Mouse (Mus musculus): ENCODE measurements around the gene Itgb2. TPM values are rescaled to one million over a fixed set of nuclear protein-coding genes. Genes with fewer than 3 reads are reported as not detected.

The Itgb2 gene
- polyA plus RNA-seq, 1 experiment from 2014 or later, result 0.59 TPM

DNA sequence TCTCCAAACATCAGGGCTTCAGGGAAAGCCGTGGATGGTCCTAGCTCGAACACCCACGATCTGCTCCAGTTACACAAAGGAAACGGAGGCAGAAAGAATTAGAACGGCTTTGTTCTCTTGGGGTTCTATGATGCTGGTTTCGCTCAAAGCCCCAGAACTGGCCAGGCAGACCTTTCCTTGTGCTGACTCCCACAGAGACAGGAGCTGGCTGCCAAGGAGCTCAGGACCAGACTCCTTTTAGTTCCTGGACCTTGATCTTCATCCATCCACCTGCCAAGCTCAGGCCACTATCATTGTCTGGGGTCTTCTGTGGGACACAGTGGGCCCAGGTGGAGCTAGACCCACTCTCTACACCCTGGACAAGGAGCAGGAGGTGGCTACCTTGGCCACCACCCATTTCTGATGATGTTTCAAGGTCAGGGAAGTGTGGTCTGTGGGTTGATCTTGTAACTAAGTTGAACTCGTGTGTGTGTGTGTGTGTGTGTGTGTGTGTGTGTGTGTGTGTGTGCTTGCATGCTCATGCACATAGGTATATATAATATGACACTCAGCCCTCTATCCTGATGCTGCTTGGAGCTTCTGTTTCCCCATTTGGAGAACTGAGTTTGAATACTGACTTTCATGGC is 9.4 kb downstream of the Itgb2 start:
- H3K36me3 ChIP-seq (ENCODE audit: control insufficient read depth, insufficient read depth, low read length), result no peaks in the 10 kb centered on the region
- H3K27ac ChIP-seq (ENCODE audit: low read length), result no peak overlapping the region
- no peaks in the 10 kb centered on the region for H3K27me3 ChIP-seq (ENCODE audit: control insufficient read depth, insufficient read depth, low read depth, low read length)
- ATAC-seq, result no peak
- no peaks in the 10 kb centered on the region for H3K4me1 ChIP-seq (ENCODE audit: control insufficient read depth, insufficient read depth, low read length)
- no peaks in the 10 kb centered on the region for H3K9me3 ChIP-seq (replicated peaks; ENCODE audit: control insufficient read depth, low read length, poor library complexity, severe bottlenecking)
- no peak overlapping the region for H3K4me3 ChIP-seq (ENCODE audit: low read depth, low read length)
- H3K4me2 ChIP-seq (ENCODE audit: low read length), result no peak overlapping the region
- no peak overlapping the region for H3K9ac ChIP-seq (ENCODE audit: low read depth, low read length)
- 85% methylated on average over 7 of the region's 7 CpGs for WGBS

DNA sequence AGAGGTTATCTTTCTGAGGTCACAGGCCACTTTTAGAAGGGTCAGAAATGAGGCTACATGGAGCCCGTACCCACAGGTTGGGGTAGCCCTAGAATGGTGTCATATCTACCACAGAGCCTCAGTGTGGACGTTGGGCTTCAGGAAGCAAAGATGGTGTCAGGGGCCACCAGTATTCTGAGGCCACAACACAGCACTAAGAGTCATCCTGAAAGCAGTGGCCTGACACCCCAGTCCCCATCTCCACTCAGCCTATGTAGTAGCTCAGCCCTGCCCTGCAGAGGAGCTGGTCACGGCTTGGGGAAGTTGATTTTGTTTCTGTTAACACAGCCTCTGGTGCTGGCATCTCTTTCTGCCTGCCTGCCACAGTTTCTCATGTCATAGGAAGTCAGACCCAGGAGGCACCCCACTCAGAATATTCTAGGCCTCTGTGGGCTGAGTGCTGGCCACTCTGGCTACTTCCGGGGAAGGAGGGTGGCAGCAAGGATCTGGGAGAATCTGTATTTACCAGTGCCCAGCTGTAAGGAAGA is 10.6 kb downstream of the Itgb2 start:
- no peak for ATAC-seq
- no peaks in the 10 kb centered on the region for H3K4me1 ChIP-seq (ENCODE audit: control insufficient read depth, insufficient read depth, low read length)
- H3K27ac ChIP-seq (ENCODE audit: low read length), result no peak overlapping the region
- no peaks in the 10 kb centered on the region for H3K9me3 ChIP-seq (replicated peaks; ENCODE audit: control insufficient read depth, low read length, poor library complexity, severe bottlenecking)
- no peak overlapping the region for H3K9ac ChIP-seq (ENCODE audit: low read depth, low read length)
- no peaks in the 10 kb centered on the region for H3K27me3 ChIP-seq (ENCODE audit: control insufficient read depth, insufficient read depth, low read depth, low read length)
- no peaks in the 10 kb centered on the region for H3K36me3 ChIP-seq (ENCODE audit: control insufficient read depth, insufficient read depth, low read length)
- 80% methylated on average over 4 of the region's 4 CpGs for WGBS
- no peak overlapping the region for H3K4me2 ChIP-seq (ENCODE audit: low read length)
- no peak overlapping the region for H3K4me3 ChIP-seq (ENCODE audit: low read depth, low read length)

DNA sequence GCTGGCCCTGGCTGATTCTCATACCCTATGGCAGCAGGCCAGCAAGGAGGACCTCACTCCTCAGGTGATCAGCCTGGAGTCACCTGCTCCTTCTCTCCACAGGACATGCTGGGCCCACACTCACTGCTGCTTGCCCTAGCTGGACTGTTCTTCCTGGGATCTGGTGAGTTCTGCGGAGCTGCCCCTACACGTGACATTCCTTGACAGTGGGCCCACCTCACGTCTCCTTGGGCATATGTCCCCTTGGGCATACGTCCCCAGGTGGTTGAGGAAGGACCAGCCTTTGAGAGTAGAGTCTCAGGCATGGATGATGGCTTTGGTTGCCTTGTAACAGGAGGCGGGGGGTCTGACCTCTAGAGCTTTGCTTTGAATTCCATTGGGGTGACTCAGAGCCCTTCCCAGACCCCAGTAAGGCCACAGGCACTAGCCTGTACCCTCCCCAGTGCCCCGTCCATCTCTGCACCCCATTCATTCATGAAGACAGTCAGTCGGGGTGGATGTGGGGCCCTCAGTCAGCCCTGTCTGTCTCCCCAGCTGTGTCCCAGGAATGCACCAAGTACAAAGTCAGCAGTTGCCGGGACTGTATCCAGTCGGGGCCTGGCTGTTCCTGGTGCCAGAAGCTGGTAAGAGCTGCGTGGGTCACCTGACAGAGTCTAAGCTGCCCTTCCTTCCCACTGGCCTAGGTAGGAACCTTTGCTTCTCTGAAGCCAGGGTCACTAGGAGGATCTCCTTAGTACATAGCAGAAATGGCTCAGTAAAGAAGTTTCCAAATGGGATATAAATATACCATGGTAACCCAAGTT is 12.0 kb downstream of the Itgb2 start:
- H3K27ac ChIP-seq (ENCODE audit: low read length), result no peak overlapping the region
- no peak overlapping the region for H3K9ac ChIP-seq (ENCODE audit: low read depth, low read length)
- no peaks in the 10 kb centered on the region for H3K36me3 ChIP-seq (ENCODE audit: control insufficient read depth, insufficient read depth, low read length)
- no peak overlapping the region for H3K4me3 ChIP-seq (ENCODE audit: low read depth, low read length)
- no peak overlapping the region for H3K4me2 ChIP-seq (ENCODE audit: low read length)
- 80% methylated on average over 10 of the region's 10 CpGs for WGBS
- no peaks in the 10 kb centered on the region for H3K27me3 ChIP-seq (ENCODE audit: control insufficient read depth, insufficient read depth, low read depth, low read length)
- no peak for ATAC-seq
- no peaks in the 10 kb centered on the region for H3K4me1 ChIP-seq (ENCODE audit: control insufficient read depth, insufficient read depth, low read length)
- no peaks in the 10 kb centered on the region for H3K9me3 ChIP-seq (replicated peaks; ENCODE audit: control insufficient read depth, low read length, poor library complexity, severe bottlenecking)

DNA sequence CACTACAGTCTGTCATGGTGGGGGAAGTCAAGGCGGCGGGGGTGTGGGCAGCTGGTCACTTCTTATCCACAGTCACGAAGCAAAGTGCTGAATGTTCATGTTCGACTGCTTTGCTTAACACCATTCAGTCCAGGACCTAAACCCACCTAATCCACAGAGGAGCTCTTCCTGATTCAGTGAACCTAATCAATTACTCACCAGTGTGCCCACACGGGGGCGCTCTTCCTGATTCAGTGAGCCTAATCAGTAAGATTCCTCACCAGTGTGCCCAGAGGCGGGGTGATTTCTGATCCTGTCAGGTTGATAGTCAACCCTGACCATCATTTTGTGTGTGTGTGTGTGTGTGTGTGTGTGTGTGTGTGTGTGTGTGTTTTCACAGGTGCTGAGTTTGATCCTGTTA is 13.2 kb downstream of the Itgb2 start:
- WGBS, result 44% methylated on average over 7 of the region's 7 CpGs
- H3K27ac ChIP-seq (ENCODE audit: low read length), result no peak overlapping the region
- H3K36me3 ChIP-seq (ENCODE audit: control insufficient read depth, insufficient read depth, low read length), result no peaks in the 10 kb centered on the region
- no peak overlapping the region for H3K4me3 ChIP-seq (ENCODE audit: low read depth, low read length)
- no peaks in the 10 kb centered on the region for H3K27me3 ChIP-seq (ENCODE audit: control insufficient read depth, insufficient read depth, low read depth, low read length)
- no peak overlapping the region for H3K9ac ChIP-seq (ENCODE audit: low read depth, low read length)
- H3K9me3 ChIP-seq (replicated peaks; ENCODE audit: control insufficient read depth, low read length, poor library complexity, severe bottlenecking), result no peaks in the 10 kb centered on the region
- no peak overlapping the region for H3K4me2 ChIP-seq (ENCODE audit: low read length)
- no peaks in the 10 kb centered on the region for H3K4me1 ChIP-seq (ENCODE audit: control insufficient read depth, insufficient read depth, low read length)
- no peak for ATAC-seq

DNA sequence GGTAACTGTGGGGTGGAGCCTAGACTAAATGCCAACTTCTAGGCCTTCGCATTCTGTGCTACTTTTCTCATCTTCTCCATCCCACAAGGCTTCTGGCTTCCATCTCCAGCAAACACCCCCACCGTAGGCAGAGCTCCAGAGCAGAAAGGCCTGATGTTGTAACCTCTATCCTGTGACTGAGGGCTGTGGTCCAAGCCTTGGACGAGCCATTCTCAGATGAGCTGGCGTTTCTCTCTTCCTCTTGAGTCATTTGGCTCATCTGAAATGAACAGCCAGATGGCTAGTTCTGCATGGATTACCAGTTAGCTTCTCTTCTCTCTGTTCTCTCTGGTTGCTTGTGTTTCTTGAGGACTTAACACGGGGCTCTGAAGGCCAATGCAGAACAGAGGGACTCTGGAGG is 14.9 kb downstream of the Itgb2 start:
- 79% methylated on average over 5 of the region's 5 CpGs for WGBS
- H3K9me3 ChIP-seq (replicated peaks; ENCODE audit: control insufficient read depth, low read length, poor library complexity, severe bottlenecking), result no peaks in the 10 kb centered on the region
- H3K4me1 ChIP-seq (ENCODE audit: control insufficient read depth, insufficient read depth, low read length), result no peaks in the 10 kb centered on the region
- no peak overlapping the region for H3K27ac ChIP-seq (ENCODE audit: low read length)
- no peaks in the 10 kb centered on the region for H3K36me3 ChIP-seq (ENCODE audit: control insufficient read depth, insufficient read depth, low read length)
- no peak for ATAC-seq
- H3K27me3 ChIP-seq (ENCODE audit: control insufficient read depth, insufficient read depth, low read depth, low read length), result no peaks in the 10 kb centered on the region
- no peak overlapping the region for H3K4me2 ChIP-seq (ENCODE audit: low read length)
- H3K9ac ChIP-seq (ENCODE audit: low read depth, low read length), result no peak overlapping the region
- no peak overlapping the region for H3K4me3 ChIP-seq (ENCODE audit: low read depth, low read length)

DNA sequence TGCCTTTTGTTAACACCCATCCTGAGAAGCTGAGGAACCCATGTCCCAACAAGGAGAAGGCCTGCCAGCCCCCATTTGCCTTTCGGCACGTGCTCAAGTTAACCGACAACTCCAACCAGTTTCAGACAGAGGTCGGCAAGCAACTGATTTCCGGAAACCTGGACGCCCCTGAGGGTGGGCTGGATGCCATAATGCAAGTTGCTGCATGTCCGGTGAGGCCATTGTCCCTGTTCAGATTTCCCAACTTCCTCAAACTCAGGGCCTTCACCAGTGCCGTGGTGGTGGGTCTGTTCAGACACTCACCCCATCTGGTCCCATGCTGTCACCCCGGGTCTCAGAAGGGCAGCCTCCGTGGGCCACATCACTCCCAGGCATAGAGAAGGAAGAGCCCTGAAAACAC is 18.5 kb downstream of the Itgb2 start:
- Histone ChIP-seq H3K9ac (ENCODE audit: low read depth, low read length) (no peak overlapping the region), H3K4me1 (ENCODE audit: control insufficient read depth, insufficient read depth, low read length) (no peaks in the 10 kb centered on the region), H3K27ac (ENCODE audit: low read length) (no peak overlapping the region), H3K36me3 (ENCODE audit: control insufficient read depth, insufficient read depth, low read length) (no peaks in the 10 kb centered on the region), H3K4me2 (ENCODE audit: low read length) (no peak overlapping the region), H3K27me3 (ENCODE audit: control insufficient read depth, insufficient read depth, low read depth, low read length) (no peaks in the 10 kb centered on the region), H3K9me3 (replicated peaks; ENCODE audit: control insufficient read depth, low read length, poor library complexity, severe bottlenecking) (no peaks in the 10 kb centered on the region), H3K4me3 (ENCODE audit: low read depth, low read length) (no peak overlapping the region)
- WGBS, result 85% methylated on average over 10 of the region's 10 CpGs
- no peak for ATAC-seq

DNA sequence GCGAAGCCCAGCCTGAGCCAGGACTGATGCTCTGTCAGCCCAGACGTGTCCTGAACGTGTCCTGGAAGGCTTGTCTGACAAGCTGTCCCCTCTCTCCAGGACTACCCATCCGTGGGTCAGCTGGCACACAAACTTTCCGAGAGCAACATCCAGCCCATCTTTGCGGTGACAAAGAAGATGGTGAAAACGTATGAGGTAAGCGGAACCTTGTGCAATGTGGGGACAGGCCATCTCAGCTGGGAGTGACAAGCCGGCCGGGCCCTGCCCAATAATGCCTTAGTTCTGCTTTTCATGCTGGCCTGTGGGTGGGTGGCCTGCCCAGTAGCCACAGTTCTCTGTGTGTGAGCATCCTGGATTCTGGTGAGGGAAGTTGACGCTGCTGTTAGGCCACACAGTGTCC is 20.8 kb downstream of the Itgb2 start:
- H3K9ac ChIP-seq (ENCODE audit: low read depth, low read length), result no peak overlapping the region
- no peak overlapping the region for H3K4me2 ChIP-seq (ENCODE audit: low read length)
- H3K9me3 ChIP-seq (replicated peaks; ENCODE audit: control insufficient read depth, low read length, poor library complexity, severe bottlenecking), result no peaks in the 10 kb centered on the region
- H3K4me1 ChIP-seq (ENCODE audit: control insufficient read depth, insufficient read depth, low read length), result no peaks in the 10 kb centered on the region
- H3K27ac ChIP-seq (ENCODE audit: low read length), result no peak overlapping the region
- WGBS, result 69% methylated on average over 11 of the region's 11 CpGs
- no peaks in the 10 kb centered on the region for H3K36me3 ChIP-seq (ENCODE audit: control insufficient read depth, insufficient read depth, low read length)
- no peak overlapping the region for H3K4me3 ChIP-seq (ENCODE audit: low read depth, low read length)
- H3K27me3 ChIP-seq (ENCODE audit: control insufficient read depth, insufficient read depth, low read depth, low read length), result no peaks in the 10 kb centered on the region
- no peak for ATAC-seq

DNA sequence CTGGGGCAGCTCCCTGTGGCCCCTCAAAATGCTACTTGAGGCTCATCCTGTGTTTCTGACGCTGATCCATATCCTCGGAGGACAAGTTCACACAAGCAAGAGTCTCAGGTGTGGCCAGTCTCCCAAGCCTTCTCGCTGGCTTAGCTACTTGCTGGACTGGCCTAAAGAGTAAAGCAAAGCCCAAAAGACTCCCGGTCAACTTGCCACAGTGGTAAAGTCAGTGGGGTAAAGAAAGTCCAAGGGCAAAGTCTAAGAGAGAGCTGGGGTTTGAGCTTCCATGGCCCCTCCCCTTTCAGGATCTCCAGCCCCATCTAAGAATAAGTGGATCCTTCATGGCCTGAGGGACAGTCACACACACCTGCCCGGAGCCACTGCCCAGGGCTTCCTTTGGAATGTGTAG is 22.1 kb downstream of the Itgb2 start:
- Histone ChIP-seq H3K27ac (ENCODE audit: low read length) (no peak overlapping the region), H3K4me3 (ENCODE audit: low read depth, low read length) (no peak overlapping the region), H3K9me3 (replicated peaks; ENCODE audit: control insufficient read depth, low read length, poor library complexity, severe bottlenecking) (no peaks in the 10 kb centered on the region), H3K36me3 (ENCODE audit: control insufficient read depth, insufficient read depth, low read length) (no peaks in the 10 kb centered on the region), H3K4me2 (ENCODE audit: low read length) (no peak overlapping the region), H3K9ac (ENCODE audit: low read depth, low read length) (no peak overlapping the region), H3K27me3 (ENCODE audit: control insufficient read depth, insufficient read depth, low read depth, low read length) (no peaks in the 10 kb centered on the region), H3K4me1 (ENCODE audit: control insufficient read depth, insufficient read depth, low read length) (no peaks in the 10 kb centered on the region)
- no peak for ATAC-seq
- 87% methylated on average over 5 of the region's 5 CpGs for WGBS

DNA sequence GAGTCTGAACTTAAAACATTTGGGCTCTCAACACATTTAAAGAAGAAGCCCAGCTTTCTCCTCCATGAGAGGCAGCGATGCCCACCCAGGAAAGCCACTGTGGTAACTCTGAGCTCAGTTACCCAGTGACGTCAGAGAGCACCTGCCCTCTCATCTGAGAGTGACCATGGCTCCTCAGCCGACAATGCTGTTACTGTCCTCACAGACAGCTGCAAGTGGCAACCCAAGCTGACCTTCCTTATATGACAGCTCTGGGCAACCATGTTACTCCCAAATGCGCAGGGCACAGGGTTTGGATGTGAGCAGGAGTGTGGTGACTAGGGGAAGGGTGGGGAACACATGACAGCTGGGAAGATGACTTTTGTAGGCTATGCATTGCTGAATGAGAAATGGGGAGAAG is 23.2 kb downstream of the Itgb2 start:
- Histone ChIP-seq H3K9me3 (replicated peaks; ENCODE audit: control insufficient read depth, low read length, poor library complexity, severe bottlenecking) (no peaks in the 10 kb centered on the region), H3K4me2 (ENCODE audit: low read length) (no peak overlapping the region), H3K4me1 (ENCODE audit: control insufficient read depth, insufficient read depth, low read length) (no peaks in the 10 kb centered on the region), H3K9ac (ENCODE audit: low read depth, low read length) (no peak overlapping the region), H3K27ac (ENCODE audit: low read length) (no peak overlapping the region), H3K4me3 (ENCODE audit: low read depth, low read length) (no peak overlapping the region), H3K36me3 (ENCODE audit: control insufficient read depth, insufficient read depth, low read length) (no peaks in the 10 kb centered on the region), H3K27me3 (ENCODE audit: control insufficient read depth, insufficient read depth, low read depth, low read length) (no peaks in the 10 kb centered on the region)
- ATAC-seq, result no peak
- WGBS, result 78% methylated on average over 4 of the region's 4 CpGs

Data from midbrain, embryonic 16.5 days (tissue).